Mouse (Mus musculus): ENCODE measurements around the gene 1600002K03Rik. TPM values are rescaled to one million over a fixed set of nuclear protein-coding genes. Genes with fewer than 3 reads are reported as not detected.

Gene 1600002K03Rik
- total RNA-seq, 2 experiments from 2014 or later = 4.5 TPM

- intact Hi-C loops (cut with DNase I) = no loop called here
- DNase-seq (ENCODE audit: extremely low spot score in 1 of 2, low spot score in 2 of 2) = peak in 1 of 2 experiments; percentile 24
These were observed 32.6 kb upstream of the 1600002K03Rik start for GRCm38 (mm10) chr10:80139975-80140665.

- intact Hi-C loops (cut with DNase I) = no loop called here
- peak in 1 of 2 experiments; percentile 22 for DNase-seq (ENCODE audit: extremely low spot score in 1 of 2, low spot score in 2 of 2)
These were observed 32.1 kb upstream of the 1600002K03Rik start, which contains the start of gene Cbarp for GRCm38 (mm10) chr10:80140666-80141035. Gene Cbarp, minus strand, starts transcription at chr10:80140835.

DNA sequence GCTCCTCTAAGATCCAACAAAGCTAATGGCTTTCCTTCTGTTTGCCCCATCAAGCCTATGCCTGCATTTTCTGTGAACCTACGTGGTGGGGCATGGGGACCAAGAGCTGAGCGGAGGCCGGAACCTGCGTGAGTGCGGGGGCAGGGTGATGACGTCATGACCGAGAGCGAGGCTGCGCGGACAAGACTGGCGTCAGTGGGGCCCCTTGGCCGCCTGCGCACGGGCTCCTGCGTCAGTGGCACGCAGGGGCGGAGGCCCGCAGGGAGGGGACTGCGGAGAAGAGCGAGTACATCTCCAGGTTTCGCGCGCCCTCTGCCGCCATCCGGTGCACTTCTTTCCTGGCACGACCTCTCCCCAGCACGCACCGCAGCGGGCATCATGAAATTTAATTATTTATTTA lies 31.5 kb upstream of the 1600002K03Rik start:
- intact Hi-C loops (cut with DNase I) = no loop called here
- peak; percentile 94 to 98 for DNase-seq (ENCODE audit: extremely low spot score in 1 of 2, low spot score in 2 of 2)

DNA sequence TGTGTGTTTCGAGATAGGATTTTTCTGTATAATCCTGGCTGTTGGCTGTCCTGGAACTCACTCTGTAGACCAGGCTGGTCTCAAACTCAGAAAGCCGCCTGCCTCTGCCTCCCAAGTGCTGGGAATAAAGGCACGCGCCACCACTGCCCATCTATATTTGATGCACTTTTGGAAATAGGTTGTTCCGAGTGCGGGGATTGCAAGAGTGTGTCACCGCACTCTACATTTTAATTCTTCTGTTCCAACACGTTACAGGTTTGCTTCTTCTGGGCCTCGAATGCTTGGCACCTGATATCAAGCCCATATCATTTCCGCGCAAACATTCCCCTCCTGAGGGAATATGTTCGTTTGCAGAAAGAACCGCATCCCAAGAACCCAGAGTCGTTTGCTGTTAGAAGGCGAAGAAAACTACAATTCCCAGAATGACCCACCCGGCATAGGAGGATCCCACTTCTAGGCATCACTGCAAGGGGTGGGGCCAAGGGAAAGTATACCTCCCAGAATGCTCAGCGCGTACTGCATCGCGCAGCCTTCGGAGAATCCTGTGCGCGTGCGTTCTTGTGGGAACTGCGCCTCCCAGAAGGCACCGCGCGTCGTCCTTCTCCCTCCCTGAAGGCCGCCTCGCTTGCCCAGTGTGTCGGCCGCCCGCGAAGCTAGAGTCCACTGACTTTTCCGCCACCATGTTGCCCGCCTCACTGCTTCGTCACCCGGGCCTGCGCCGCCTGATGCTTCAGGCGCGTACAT lies 30.8 kb upstream of the 1600002K03Rik start:
- intact Hi-C loops (cut with DNase I) = no loop called here
- peak; percentile 96 to 97 for DNase-seq (ENCODE audit: extremely low spot score in 1 of 2, low spot score in 2 of 2)

DNA sequence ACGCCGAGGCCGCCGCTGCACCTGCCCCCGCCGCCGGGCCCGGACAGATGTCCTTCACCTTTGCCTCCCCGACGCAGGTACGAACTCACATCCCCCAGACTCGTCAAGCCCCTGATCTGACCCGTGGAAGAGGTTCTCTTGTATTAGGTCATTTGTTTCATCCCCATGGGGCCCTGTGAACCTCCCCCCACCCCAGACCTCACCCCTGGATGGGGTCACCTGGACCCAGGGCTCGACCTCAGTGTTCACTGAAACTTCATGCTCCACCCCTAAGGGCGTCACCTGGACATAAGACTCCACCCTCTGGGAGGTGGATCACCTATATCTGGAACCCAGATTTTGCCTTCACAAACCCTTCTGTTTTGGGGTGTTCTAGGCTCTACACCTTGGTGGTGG lies 30.2 kb upstream of the 1600002K03Rik start:
- no peak for DNase-seq (ENCODE audit: extremely low spot score in 1 of 2, low spot score in 2 of 2)
- intact Hi-C loops (cut with DNase I) = no loop called here

- intact Hi-C loops (cut with DNase I) = no loop called here
- no peak for DNase-seq (ENCODE audit: extremely low spot score in 1 of 2, low spot score in 2 of 2)
These were observed 29.1 kb upstream of the 1600002K03Rik start for GRCm38 (mm10) chr10:80143664-80144063.

GRCm38 (mm10) chr10:80144159-80144558 lies 28.6 kb upstream of the 1600002K03Rik start:
- DNase-seq (ENCODE audit: extremely low spot score in 1 of 2, low spot score in 2 of 2) = peak in 1 of 2 experiments; percentile 33
- intact Hi-C loops (cut with DNase I) = no loop called here

DNA sequence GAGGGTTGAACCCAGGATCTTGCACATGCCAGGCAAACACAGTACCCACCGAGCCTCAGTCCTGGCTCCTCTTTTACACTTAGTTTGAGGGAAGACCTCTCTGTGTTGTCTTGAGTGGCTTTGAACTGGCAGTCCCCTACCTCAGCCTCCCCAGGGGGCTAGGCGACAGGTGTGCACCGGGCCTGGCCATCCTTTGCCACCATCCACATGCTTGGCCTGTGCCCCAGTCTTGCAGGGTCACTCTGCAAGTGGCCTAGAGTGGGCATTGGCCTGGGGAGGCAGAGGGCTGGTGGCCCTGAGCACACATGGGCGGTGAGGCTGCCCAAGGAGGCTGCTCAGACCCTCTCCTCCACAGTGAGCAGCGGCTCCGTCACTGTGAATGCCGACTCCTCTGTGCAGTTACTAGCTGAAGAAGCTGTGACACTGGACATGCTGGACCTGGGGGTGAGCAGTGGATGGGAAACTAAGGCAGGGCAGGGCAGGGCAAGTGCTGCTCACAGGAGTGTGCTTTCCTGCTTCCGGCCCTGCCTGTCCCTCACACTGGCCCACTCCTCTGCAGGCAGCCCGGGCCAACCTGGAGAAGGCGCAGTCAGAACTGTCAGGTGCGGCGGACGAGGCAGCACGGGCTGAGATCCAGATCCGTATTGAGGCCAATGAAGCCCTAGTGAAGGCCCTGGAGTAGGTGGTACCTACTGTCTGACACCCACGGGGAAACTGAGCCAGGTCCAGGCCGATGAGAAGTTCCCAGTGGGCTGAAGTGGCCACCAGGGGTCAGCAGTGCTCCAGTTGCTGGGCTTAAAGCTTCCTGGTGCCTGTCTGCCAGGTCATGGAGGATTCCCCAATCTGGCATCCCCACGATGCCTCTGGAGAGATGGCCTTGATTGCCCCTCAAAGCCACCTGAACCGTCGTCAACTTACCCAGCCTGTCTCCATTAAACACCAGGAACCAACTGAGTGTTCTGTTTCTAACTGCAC lies 27.6 kb upstream of the 1600002K03Rik start:
- intact Hi-C loops (cut with DNase I) = no loop called here
- peak in 1 of 2 experiments; percentile 84 for DNase-seq (ENCODE audit: extremely low spot score in 1 of 2, low spot score in 2 of 2)

DNA sequence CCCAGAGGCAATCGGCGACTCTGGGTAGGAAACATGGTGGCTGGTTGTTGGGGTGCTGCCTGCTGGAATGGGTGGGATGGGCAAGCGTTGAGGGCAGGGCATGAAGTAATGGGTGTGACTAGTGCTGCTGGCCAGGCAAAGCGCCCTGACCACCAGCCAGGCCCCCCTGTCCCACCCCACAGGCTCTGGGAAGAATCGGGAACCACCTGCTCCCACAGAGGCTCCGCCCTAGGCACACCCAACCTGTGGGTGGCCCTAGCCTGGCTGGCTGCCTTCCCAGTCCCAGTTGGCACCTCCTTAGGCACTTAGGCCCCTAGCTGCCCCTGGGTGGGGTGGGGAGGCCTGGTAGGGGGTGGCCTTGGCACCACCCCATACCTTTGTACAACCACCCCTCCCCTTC lies 26.8 kb upstream of the 1600002K03Rik start:
- DNase-seq (ENCODE audit: extremely low spot score in 1 of 2, low spot score in 2 of 2) = peak in 1 of 2 experiments; percentile 73
- intact Hi-C loops (cut with DNase I) = no loop called here

GRCm38 (mm10) chr10:80146568-80147011 lies 26.2 kb upstream of the 1600002K03Rik start:
- intact Hi-C loops (cut with DNase I) = no loop called here
- DNase-seq (ENCODE audit: extremely low spot score in 1 of 2, low spot score in 2 of 2) = peak in 1 of 2 experiments; percentile 58

GRCm38 (mm10) chr10:80147146-80147718 lies 25.5 kb upstream of the 1600002K03Rik start:
- DNase-seq (ENCODE audit: extremely low spot score in 1 of 2, low spot score in 2 of 2) = peak in 1 of 2 experiments; percentile 35
- intact Hi-C loops (cut with DNase I) = no loop called here

GRCm38 (mm10) chr10:80147719-80148601 lies 24.8 kb upstream of the 1600002K03Rik start, which contains the start of gene Midn:
Gene Midn, plus strand, starts transcription at chr10:80148272.
- intact Hi-C loops (cut with DNase I) = loop anchor here (2.0 kb wide), 1 partner anchor 17 kb away; the partner anchor contains the start of gene Cirbp
- DNase-seq (ENCODE audit: extremely low spot score in 1 of 2, low spot score in 2 of 2) = peak in 1 of 2 experiments; percentile 87

GRCm38 (mm10) chr10:80148610-80149290 lies 24.0 kb upstream of the 1600002K03Rik start:
- intact Hi-C loops (cut with DNase I) = loop anchor here (2.0 kb wide), 1 partner anchor 16 kb away; the partner anchor contains the start of gene Cirbp
- DNase-seq (ENCODE audit: extremely low spot score in 1 of 2, low spot score in 2 of 2) = peak; percentile 92 to 97

GRCm38 (mm10) chr10:80149291-80150225 lies 23.2 kb upstream of the 1600002K03Rik start:
- peak; percentile 98 to 99 for DNase-seq (ENCODE audit: extremely low spot score in 1 of 2, low spot score in 2 of 2)
- intact Hi-C loops (cut with DNase I) = loop anchor here (2.0 kb wide), 1 partner anchor 15 kb away; the partner anchor contains the start of gene Cirbp

DNA sequence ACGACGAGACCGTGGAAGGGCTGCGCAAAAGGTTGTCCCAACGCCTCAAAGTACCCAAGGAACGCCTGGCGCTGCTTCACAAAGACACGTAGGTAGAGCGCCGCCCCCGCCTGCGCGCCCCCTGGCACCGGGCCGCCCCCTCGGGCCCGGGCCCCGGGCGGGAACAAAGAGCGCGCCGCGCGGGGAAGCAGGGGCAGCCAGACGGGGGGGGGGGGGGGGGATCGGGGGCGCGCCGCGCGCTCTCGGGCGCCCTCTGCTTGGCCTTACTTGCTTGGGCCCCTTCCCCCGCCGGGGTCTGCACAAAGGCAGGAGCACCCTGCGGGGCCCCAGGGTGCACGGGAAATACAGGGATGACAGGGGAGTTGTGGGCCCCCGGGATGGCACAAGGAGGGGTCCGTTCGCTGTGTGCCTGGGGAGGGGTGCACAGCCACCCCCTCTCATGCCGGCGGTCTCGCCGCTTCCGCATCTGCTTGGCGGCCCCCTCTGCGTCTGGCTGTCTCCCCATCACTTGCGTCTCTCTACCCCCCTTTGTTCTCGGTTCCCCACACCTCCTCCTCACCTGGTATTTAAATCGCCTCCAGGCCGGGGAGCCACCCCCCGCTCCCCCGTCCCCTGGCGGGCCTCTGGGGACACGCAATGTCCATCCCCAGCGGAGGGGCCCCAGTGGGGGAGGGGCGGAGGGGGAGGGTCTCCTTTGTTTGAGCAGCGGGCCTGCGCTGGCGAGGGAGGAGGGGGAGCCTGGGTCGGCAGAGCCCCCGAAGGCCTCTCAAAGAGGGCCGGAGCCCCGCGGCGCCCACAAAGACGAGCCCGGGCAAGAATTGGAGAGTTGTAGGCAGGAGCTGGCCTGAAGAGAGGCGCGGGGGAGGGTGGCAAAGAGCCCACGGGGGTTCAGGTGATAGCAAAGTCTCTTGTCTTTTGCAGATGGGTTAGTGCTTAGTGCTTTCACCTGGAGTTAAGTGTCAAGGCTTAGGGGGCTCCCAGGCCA lies 22.2 kb upstream of the 1600002K03Rik start:
- intact Hi-C loops (cut with DNase I) = no loop called here
- peak in 1 of 2 experiments; percentile 86 for DNase-seq (ENCODE audit: extremely low spot score in 1 of 2, low spot score in 2 of 2)
